Mouse (Mus musculus): ENCODE results near the gene Zfand2b. TPM values are rescaled to one million over a fixed set of nuclear protein-coding genes. Genes with fewer than 3 reads are reported as not detected.

Zfand2b gene
- total and polyA plus RNA-seq, 2 experiments from 2014 or later, result 38.4 to 41.1 TPM

DNA sequence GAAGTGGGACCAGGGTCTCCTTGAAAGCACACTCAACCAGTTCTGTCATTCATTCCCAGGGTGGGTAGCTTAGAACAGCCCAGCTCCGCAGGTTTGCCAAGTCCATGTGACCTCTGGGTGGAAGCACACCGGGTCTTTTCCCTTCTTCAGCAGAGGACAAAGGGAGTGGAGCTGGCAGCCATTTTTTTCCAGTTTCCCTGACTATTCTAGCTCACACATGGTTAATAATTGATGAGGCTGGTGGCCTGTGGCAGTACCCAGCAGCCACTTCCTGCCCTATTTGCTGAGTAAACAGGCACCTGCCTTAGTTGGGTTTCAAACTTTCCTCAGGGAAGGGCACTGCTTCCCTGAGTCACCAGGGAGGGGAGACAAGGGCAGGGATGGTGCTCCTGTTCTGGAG, 46.0 kb downstream of the Zfand2b start:
- Histone ChIP-seq H3K9ac (replicated peaks; ENCODE audit: low read length, poor library complexity, severe bottlenecking) (no peak overlapping the region), H3K27ac (ENCODE audit: low read depth, low read length) (no peak overlapping the region), H3K36me3 (ENCODE audit: insufficient read depth, low read length) (peaks cover 26% of the 10 kb centered on the region), H3K4me1 (ENCODE audit: insufficient read depth, low read length) (peaks cover 14% of the 10 kb centered on the region), H3K9me3 (ENCODE audit: low read length) (no peaks in the 10 kb centered on the region), H3K4me3 (ENCODE audit: low read depth, low read length) (no peak overlapping the region), H3K27me3 (ENCODE audit: insufficient read depth, low read length) (no peaks in the 10 kb centered on the region), H3K4me2 (ENCODE audit: low read depth, low read length, poor library complexity, severe bottlenecking) (no peak overlapping the region)
- ATAC-seq (ENCODE audit: low FRiP score) (no peak), DNase-seq (ENCODE audit: low spot score) (peak; percentile 19)
- no peak for TF ChIP-seq CTCF (IDR thresholded peaks at IDR 0.05)
- 70% methylated on average over 2 of the region's 2 CpGs for WGBS

DNA sequence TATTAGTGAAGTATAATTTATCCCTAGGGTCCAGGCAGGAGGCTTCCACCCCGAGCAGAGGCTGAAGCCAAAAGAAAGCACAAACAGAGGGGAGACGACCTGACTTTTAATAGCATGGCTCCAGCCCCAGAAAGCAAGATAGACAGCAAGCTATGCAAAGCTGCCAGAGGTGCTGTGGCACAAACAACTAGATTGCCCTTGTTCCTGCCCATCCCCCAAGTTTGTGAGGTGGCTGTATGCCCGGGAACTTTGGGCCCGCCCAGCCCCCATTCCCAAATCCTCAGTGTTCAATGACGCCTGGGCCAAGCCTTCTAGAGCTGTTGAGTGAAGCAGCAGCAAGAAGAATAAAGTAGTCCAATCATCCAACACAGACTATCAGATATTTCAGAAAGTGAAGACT, 46.4 kb downstream of the Zfand2b start:
- WGBS, result 82% methylated on average over 5 of the region's 5 CpGs
- H3K36me3 ChIP-seq (ENCODE audit: insufficient read depth, low read length), result peaks cover 26% of the 10 kb centered on the region
- H3K9me3 ChIP-seq (ENCODE audit: low read length), result no peaks in the 10 kb centered on the region
- peaks cover 15% of the 10 kb centered on the region for H3K4me1 ChIP-seq (ENCODE audit: insufficient read depth, low read length)
- no peaks in the 10 kb centered on the region for H3K27me3 ChIP-seq (ENCODE audit: insufficient read depth, low read length)
- no peak overlapping the region for H3K9ac ChIP-seq (replicated peaks; ENCODE audit: low read length, poor library complexity, severe bottlenecking)
- H3K4me2 ChIP-seq (ENCODE audit: low read depth, low read length, poor library complexity, severe bottlenecking), result no peak overlapping the region
- H3K4me3 ChIP-seq (ENCODE audit: low read depth, low read length), result no peak overlapping the region
- no peak overlapping the region for H3K27ac ChIP-seq (ENCODE audit: low read depth, low read length)
- no peak for TF ChIP-seq CTCF (IDR thresholded peaks at IDR 0.05)
- ATAC-seq (ENCODE audit: low FRiP score) (no peak), DNase-seq (ENCODE audit: low spot score) (peak; percentile 46)

DNA sequence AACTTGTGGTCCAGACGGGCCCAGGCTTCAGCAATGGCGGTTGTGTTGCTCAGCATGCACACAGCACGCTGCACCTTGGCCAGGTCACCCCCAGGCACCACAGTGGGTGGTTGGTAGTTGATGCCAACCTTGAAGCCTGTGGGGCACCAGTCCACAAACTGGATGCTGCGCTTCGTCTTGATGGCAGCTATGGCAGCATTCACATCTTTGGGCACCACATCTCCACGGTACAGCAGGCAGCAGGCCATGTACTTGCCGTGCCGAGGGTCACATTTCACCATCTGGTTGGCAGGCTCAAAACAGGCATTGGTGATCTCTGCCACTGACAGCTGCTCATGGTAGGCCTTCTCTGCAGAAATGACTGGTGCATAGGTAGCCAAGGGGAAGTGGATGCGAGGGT, 47.3 kb downstream of the Zfand2b start:
- no peak for ATAC-seq (ENCODE audit: low FRiP score)
- TF ChIP-seq CTCF (IDR thresholded peaks at IDR 0.05), result no peak
- H3K27me3 ChIP-seq (ENCODE audit: insufficient read depth, low read length), result 0 out of 2 replicates have a peak, but pooled peaks cover 3% of the 10 kb centered on the region
- no peak overlapping the region for H3K4me3 ChIP-seq (ENCODE audit: low read depth, low read length)
- no peaks in the 10 kb centered on the region for H3K9me3 ChIP-seq (ENCODE audit: low read length)
- peaks cover 11% of the 10 kb centered on the region; the same call in 1 of the 2 replicates for H3K4me1 ChIP-seq (ENCODE audit: insufficient read depth, low read length)
- H3K36me3 ChIP-seq (ENCODE audit: insufficient read depth, low read length), result peaks cover 26% of the 10 kb centered on the region
- no peak overlapping the region for H3K9ac ChIP-seq (replicated peaks; ENCODE audit: low read length, poor library complexity, severe bottlenecking)
- no peak overlapping the region for H3K27ac ChIP-seq (ENCODE audit: low read depth, low read length)
- 98% methylated on average over 9 of the region's 9 CpGs for WGBS
- no peak for DNase-seq (ENCODE audit: low spot score)
- no peak overlapping the region for H3K4me2 ChIP-seq (ENCODE audit: low read depth, low read length, poor library complexity, severe bottlenecking)

DNA sequence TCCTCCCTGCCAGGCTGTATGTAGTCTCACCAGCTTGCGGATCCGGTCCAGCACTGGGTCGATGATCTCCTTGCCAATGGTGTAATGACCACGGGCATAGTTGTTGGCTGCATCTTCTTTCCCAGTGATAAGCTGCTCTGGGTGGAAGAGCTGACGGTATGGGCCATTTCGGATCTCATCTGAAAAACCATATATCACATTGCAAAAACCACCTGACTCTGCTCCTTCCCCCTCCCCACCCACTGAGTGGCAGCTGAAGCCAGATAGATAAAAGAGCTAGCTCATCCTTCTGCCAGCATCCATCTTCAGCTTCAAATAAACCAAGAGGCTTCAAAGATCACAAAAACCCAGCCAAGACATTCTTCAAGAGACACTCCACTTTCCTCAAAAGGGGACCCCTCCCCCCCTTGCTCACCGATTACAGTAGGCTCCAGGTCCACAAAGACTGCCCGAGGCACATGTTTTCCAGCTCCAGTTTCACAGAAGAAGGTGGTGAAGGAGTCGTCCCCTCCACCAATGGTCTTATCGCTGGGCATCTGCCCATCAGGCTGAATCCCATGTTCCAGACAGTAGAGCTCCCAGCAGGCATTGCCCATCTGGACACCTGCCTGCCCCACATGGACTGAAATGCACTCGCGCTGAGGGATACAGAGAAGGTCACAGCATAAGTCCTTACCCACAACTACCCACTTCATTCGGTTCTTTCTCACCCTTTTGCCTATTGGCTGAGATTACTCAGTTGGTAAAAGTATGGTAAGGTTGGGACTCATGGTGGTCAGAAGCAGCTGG, 48.5 kb downstream of the Zfand2b start:
- TF ChIP-seq CTCF (IDR thresholded peaks at IDR 0.05), result no peak
- H3K4me1 ChIP-seq (ENCODE audit: insufficient read depth, low read length), result 0 out of 2 replicates have a peak, but pooled peaks cover 4% of the 10 kb centered on the region
- WGBS, result 83% methylated on average over 13 of the region's 13 CpGs
- no peak overlapping the region for H3K9ac ChIP-seq (replicated peaks; ENCODE audit: low read length, poor library complexity, severe bottlenecking)
- no peak overlapping the region for H3K4me3 ChIP-seq (ENCODE audit: low read depth, low read length)
- no peak for DNase-seq (ENCODE audit: low spot score)
- ATAC-seq (ENCODE audit: low FRiP score), result no peak
- H3K9me3 ChIP-seq (ENCODE audit: low read length), result no peaks in the 10 kb centered on the region
- no peak overlapping the region for H3K27ac ChIP-seq (ENCODE audit: low read depth, low read length)
- peaks cover 12% of the 10 kb centered on the region for H3K27me3 ChIP-seq (ENCODE audit: insufficient read depth, low read length)
- peaks cover 25% of the 10 kb centered on the region for H3K36me3 ChIP-seq (ENCODE audit: insufficient read depth, low read length)
- H3K4me2 ChIP-seq (ENCODE audit: low read depth, low read length, poor library complexity, severe bottlenecking), result no peak overlapping the region

DNA sequence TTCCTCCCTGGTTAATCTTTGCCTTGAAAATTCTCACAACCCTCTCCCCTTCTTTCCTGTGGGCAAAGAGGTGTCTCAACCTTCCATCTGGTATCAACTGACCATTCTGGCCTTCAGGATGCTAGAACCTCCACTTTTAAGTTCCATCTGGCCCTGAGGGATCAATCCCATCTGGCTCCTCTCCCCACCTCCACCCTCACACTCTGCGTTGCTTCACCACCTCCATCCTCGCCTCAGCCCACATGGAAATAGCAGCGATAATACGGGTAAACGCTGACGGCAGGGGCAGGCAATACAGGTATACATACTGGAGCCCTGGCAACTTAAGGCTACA, 49.4 kb downstream of the Zfand2b start:
- Histone ChIP-seq H3K27me3 (ENCODE audit: insufficient read depth, low read length) (peaks cover 12% of the 10 kb centered on the region), H3K4me3 (ENCODE audit: low read depth, low read length) (peak overlapping the region; percentile 61)
- no peak for DNase-seq (ENCODE audit: low spot score)

DNA sequence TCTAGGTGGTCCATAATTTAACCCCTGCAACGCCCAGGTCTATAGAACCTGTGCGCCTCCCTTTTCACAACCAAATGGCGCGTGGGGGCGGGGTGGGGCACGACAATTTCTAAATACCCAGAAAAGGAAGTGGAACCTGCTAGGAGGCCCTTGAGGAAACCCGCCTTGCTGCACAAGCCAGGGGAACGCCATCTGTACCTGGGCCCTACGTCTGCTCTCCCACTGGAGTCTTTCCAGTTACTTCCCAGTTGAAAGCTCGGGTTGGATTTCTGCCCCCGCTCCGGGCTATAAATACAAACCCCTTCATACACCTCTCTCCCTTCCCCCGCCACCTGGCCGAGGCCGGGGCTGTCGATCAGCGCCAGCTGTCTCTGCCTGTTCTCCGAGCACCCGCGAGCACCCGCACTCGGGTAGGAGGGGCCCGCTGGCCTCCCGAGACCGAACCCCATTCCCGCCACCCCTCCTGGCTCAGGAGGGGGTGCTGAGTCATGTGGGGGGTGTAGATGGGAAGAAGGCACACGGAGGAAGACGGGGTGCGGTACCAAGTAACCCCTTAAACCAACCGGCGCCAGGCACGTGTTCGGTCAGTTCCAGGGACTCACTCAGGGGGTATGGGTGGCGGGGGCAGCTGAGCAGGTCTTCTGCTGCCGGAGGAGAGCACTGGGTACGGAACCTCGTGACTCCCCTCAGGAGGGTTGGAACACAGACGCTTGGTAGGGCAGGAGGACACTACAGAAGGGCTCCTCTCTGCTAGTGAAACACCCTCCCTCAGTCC, 50.0 kb downstream of the Zfand2b start:
- Histone ChIP-seq H3K9me3 (ENCODE audit: low read length) (no peaks in the 10 kb centered on the region), H3K4me2 (ENCODE audit: low read depth, low read length, poor library complexity, severe bottlenecking) (peak overlapping the region; percentile 99), H3K9ac (replicated peaks; ENCODE audit: low read length, poor library complexity, severe bottlenecking) (peak overlapping the region; percentile 73), H3K27ac (ENCODE audit: low read depth, low read length) (no peak overlapping the region), H3K4me3 (ENCODE audit: low read depth, low read length) (peak overlapping the region; percentile 61), H3K27me3 (ENCODE audit: insufficient read depth, low read length) (peaks cover 12% of the 10 kb centered on the region), H3K36me3 (ENCODE audit: insufficient read depth, low read length) (peaks cover 18% of the 10 kb centered on the region), H3K4me1 (ENCODE audit: insufficient read depth, low read length) (0 out of 2 replicates have a peak, but pooled peaks cover 4% of the 10 kb centered on the region)
- ATAC-seq (ENCODE audit: low FRiP score), result peak; percentile 32; the same call in 1 of the 2 replicates
- 2% methylated on average over 38 of the region's 38 CpGs for WGBS
- no peak for DNase-seq (ENCODE audit: low spot score)
- TF ChIP-seq CTCF (IDR thresholded peaks at IDR 0.05), result no peak

More for the DNA sequence above, 49.4 kb downstream of the Zfand2b start:
- peak overlapping the region; percentile 73; the same call in 1 of the 2 replicates for H3K9ac ChIP-seq (replicated peaks; ENCODE audit: low read length, poor library complexity, severe bottlenecking)
- H3K9me3 ChIP-seq (ENCODE audit: low read length), result no peaks in the 10 kb centered on the region
- ATAC-seq (ENCODE audit: low FRiP score), result no peak
- H3K36me3 ChIP-seq (ENCODE audit: insufficient read depth, low read length), result peaks cover 19% of the 10 kb centered on the region
- H3K27ac ChIP-seq (ENCODE audit: low read depth, low read length), result no peak overlapping the region
- peak overlapping the region; percentile 99 for H3K4me2 ChIP-seq (ENCODE audit: low read depth, low read length, poor library complexity, severe bottlenecking)
- 5% methylated on average over 6 of the region's 6 CpGs for WGBS
- 0 out of 2 replicates have a peak, but pooled peaks cover 4% of the 10 kb centered on the region for H3K4me1 ChIP-seq (ENCODE audit: insufficient read depth, low read length)
- TF ChIP-seq CTCF (IDR thresholded peaks at IDR 0.05), result no peak

All from midbrain, postnatal 0 days (tissue).